Mouse (Mus musculus) kidney, adult 9 months (tissue): ENCODE measurements around the gene Sult4a1.

ENCODE experiments used
- DNase-seq: peaks from one replicate; pipeline ENCODE4 v3.0.0; 2022

The Sult4a1 gene

GRCm38 (mm10) chr15:84096051-84096450 lies 9.5 kb downstream of the Sult4a1 start:
- DNase-seq, result no peak

GRCm38 (mm10) chr15:84094921-84095320 lies 10.6 kb downstream of the Sult4a1 start:
- no peak for DNase-seq

GRCm38 (mm10) chr15:84086775-84087174 lies 18.8 kb downstream of the Sult4a1 start:
- no peak for DNase-seq

- no peak for DNase-seq
Measured at GRCm38 (mm10) chr15:84086364-84086763, 19.2 kb downstream of the Sult4a1 start.

GRCm38 (mm10) chr15:84080069-84080468 lies 25.5 kb downstream of the Sult4a1 start:
- no peak for DNase-seq

GRCm38 (mm10) chr15:84079519-84079918 lies 26.0 kb downstream of the Sult4a1 start:
- no peak for DNase-seq

GRCm38 (mm10) chr15:84078667-84079066 lies 26.9 kb downstream of the Sult4a1 start:
- DNase-seq, result no peak

- no peak for DNase-seq
Measured at GRCm38 (mm10) chr15:84077151-84077550, 28.4 kb downstream of the Sult4a1 start.

GRCm38 (mm10) chr15:84074705-84075185 lies 30.8 kb downstream of the Sult4a1 start:
- DNase-seq, result no peak

GRCm38 (mm10) chr15:84073911-84074704 lies 31.4 kb downstream of the Sult4a1 start:
- peak; percentile 48 for DNase-seq

- no peak for DNase-seq
Measured at GRCm38 (mm10) chr15:84073058-84073457, 32.5 kb downstream of the Sult4a1 start.

GRCm38 (mm10) chr15:84072226-84072625 lies 33.3 kb downstream of the Sult4a1 start:
- peak; percentile 50 for DNase-seq

- DNase-seq, result no peak
Measured at GRCm38 (mm10) chr15:84070116-84070676, 35.4 kb downstream of the Sult4a1 start.

- no peak for DNase-seq
Measured at GRCm38 (mm10) chr15:84069455-84070050, 36.0 kb downstream of the Sult4a1 start.

- DNase-seq, result no peak
Measured at GRCm38 (mm10) chr15:84065701-84066100, 39.9 kb downstream of the Sult4a1 start.

- DNase-seq, result no peak
Measured at GRCm38 (mm10) chr15:84065140-84065539, 40.4 kb downstream of the Sult4a1 start, which contains the start of gene Efcab6. Efcab6 (minus strand) TSS chr15:84065379.

GRCm38 (mm10) chr15:84058841-84059240 lies 46.7 kb downstream of the Sult4a1 start:
- no peak for DNase-seq

GRCm38 (mm10) chr15:84056083-84056482 lies 49.5 kb downstream of the Sult4a1 start:
- DNase-seq, result no peak

- peak; percentile 65 for DNase-seq
Measured at GRCm38 (mm10) chr15:84053859-84054258, 51.7 kb downstream of the Sult4a1 start.

- no peak for DNase-seq
Measured at GRCm38 (mm10) chr15:84053240-84053639, 52.3 kb downstream of the Sult4a1 start.

GRCm38 (mm10) chr15:84052390-84052789 lies 53.2 kb downstream of the Sult4a1 start:
- DNase-seq, result no peak

GRCm38 (mm10) chr15:84049570-84049969 lies 56.0 kb downstream of the Sult4a1 start:
- DNase-seq, result peak; percentile 31

- no peak for DNase-seq
Measured at GRCm38 (mm10) chr15:84045562-84045961, 60.0 kb downstream of the Sult4a1 start.

GRCm38 (mm10) chr15:84037067-84037466 lies 68.5 kb downstream of the Sult4a1 start:
- no peak for DNase-seq
